Comparison of ENCODE assay signal across 26 mouse cellular contexts in genomic region chr6:99464449-99464848, GRCm38 (mm10). TPM values are rescaled to one million over a fixed set of nuclear protein-coding genes. Genes with fewer than 3 reads are reported as not detected.
DNase-seq lines count a peak whose midpoint lies in the region; ATAC-seq and TF ChIP-seq lines count a peak whose summit lies in the region.
"Had no signal": no experiment of that assay in that cellular context is flagged by ENCODE, and none has a peak within 500 bp of the region (broad histone marks: within the 10 kb centered on the region; RNA-seq: fewer than 3 reads in every experiment).

No protein-coding gene starts in this region.

- H3K27me3 ChIP-seq in forebrain, embryonic 12.5 days = no peaks in the 10 kb centered on the region
- H3K27me3 ChIP-seq in forebrain, embryonic 11.5 days (ENCODE audit: control insufficient read depth, insufficient read depth, low read length) = no peaks in the 10 kb centered on the region
- H3K27me3 ChIP-seq in thymus, adult 2 months (ENCODE audit: control insufficient read depth, insufficient read depth, low read length) = no peaks in the 10 kb centered on the region
- H3K27me3 ChIP-seq: embryonic facial prominence, embryonic 12.5 days; intestine, embryonic 15.5 days; limb, embryonic 15.5 days; liver, embryonic 13.5 days; megakaryocyte, embryonic 14.5 days; midbrain, embryonic 12.5 days; stomach, embryonic 15.5 days had no signal

- H3K27ac ChIP-seq in forebrain, embryonic 12.5 days = no peak overlapping the region
- H3K27ac ChIP-seq in forebrain, embryonic 11.5 days (ENCODE audit: low read depth, low read length) = no peak overlapping the region
- no peak overlapping the region for H3K27ac ChIP-seq in thymus, adult 2 months (ENCODE audit: control insufficient read depth, insufficient read depth, low read length)
- no peak overlapping the region for H3K27ac ChIP-seq in left cerebral cortex, adult 2 months
- H3K27ac ChIP-seq: embryonic facial prominence, embryonic 12.5 days; hindbrain, embryonic 10.5 days; hindbrain, postnatal 0 days; intestine, embryonic 15.5 days; limb, embryonic 15.5 days; liver, embryonic 13.5 days; midbrain, embryonic 12.5 days; stomach, embryonic 15.5 days had no signal

- H3K9me3 ChIP-seq in forebrain, embryonic 12.5 days = no peaks in the 10 kb centered on the region
- no peaks in the 10 kb centered on the region for H3K9me3 ChIP-seq in forebrain, embryonic 11.5 days (ENCODE audit: control insufficient read depth, low read length)
- H3K9me3 ChIP-seq: embryonic facial prominence, embryonic 12.5 days; hindbrain, embryonic 10.5 days; intestine, embryonic 15.5 days; limb, embryonic 15.5 days; liver, embryonic 13.5 days; megakaryocyte, embryonic 14.5 days; midbrain, embryonic 12.5 days; stomach, embryonic 15.5 days had no signal

- H3K9ac ChIP-seq in forebrain, embryonic 12.5 days = no peak overlapping the region
- H3K9ac ChIP-seq in forebrain, embryonic 11.5 days (ENCODE audit: low read length) = no peak overlapping the region
- H3K9ac ChIP-seq: embryonic facial prominence, embryonic 12.5 days; intestine, embryonic 15.5 days; limb, embryonic 15.5 days; liver, embryonic 13.5 days; midbrain, embryonic 12.5 days; stomach, embryonic 15.5 days had no signal

- ATAC-seq in forebrain, embryonic 12.5 days (ENCODE audit: low FRiP score) = 0 out of 2 replicates have a peak, but pooled peaks have one; percentile 27
- no peak for ATAC-seq in forebrain, embryonic 11.5 days (replicated peaks; ENCODE audit: low FRiP score)
- ATAC-seq: CD4-positive, CD25-positive, alpha-beta regulatory T cell, adult 4 months; hindbrain, postnatal 0 days; intestine, embryonic 15.5 days; lung, postnatal 0 days had no signal

- TF ChIP-seq CTCF in thymus, adult 2 months (IDR thresholded peaks at IDR 0.05; ENCODE audit: borderline replicate concordance, control insufficient read depth, extremely low read depth, insufficient read depth, low read length, poor library complexity) = no peak
- TF ChIP-seq CTCF in left cerebral cortex, adult 2 months (IDR thresholded peaks at IDR 0.05) = no peak

- WGBS in forebrain, embryonic 12.5 days = 74% methylated on average over 4 of the region's 4 CpGs
- WGBS in forebrain, embryonic 11.5 days = 88% methylated on average over 4 of the region's 4 CpGs
- 22% methylated on average over 4 of the region's 4 CpGs for WGBS in thymus, adult 2 months

- intact Hi-C loops in left cerebral cortex, adult 2 months (cut with DNase I) = no loop called here

- no peak overlapping the region for H3K4me2 ChIP-seq in forebrain, embryonic 12.5 days
- no peak overlapping the region for H3K4me2 ChIP-seq in forebrain, embryonic 11.5 days (ENCODE audit: low read depth, low read length, severe bottlenecking)
- H3K4me2 ChIP-seq: embryonic facial prominence, embryonic 12.5 days; intestine, embryonic 15.5 days; limb, embryonic 15.5 days; liver, embryonic 13.5 days; midbrain, embryonic 12.5 days; stomach, embryonic 15.5 days had no signal

- no peak for DNase-seq in forebrain, embryonic 11.5 days (ENCODE audit: low spot score)
- peak; percentile 35 for DNase-seq in layer of hippocampus, adult 9-11 months
- DNase-seq in layer of hippocampus, adult 9-10 months (ENCODE audit: low spot score) = no peak
- peak; percentile 23 for DNase-seq in thymus, postnatal 25 days
- no peak for DNase-seq in thymus, adult 2 months
- DNase-seq in left cerebral cortex, adult 2 months (ENCODE audit: extremely low spot score in 1 of 2, low spot score in 2 of 2) = no peak
- DNase-seq: adrenal gland, postnatal 14 days; heart, postnatal 14 days; kidney, adult 2 months; kidney, postnatal 36 days; liver, embryonic 13.5 days; lung, adult 18-20 months; lung, postnatal 4 days; right cerebral cortex, postnatal 25 days had no signal

- TF ChIP-seq POLR2A in thymus, adult 2 months (IDR thresholded peaks at IDR 0.05; ENCODE audit: control insufficient read depth, extremely low read depth, insufficient read depth, low read length, poor library complexity) = no peak

- no peak overlapping the region for H3K4me3 ChIP-seq in forebrain, embryonic 12.5 days (replicated peaks)
- no peak overlapping the region for H3K4me3 ChIP-seq in forebrain, embryonic 11.5 days (ENCODE audit: low read depth, low read length)
- no peak overlapping the region for H3K4me3 ChIP-seq in thymus, adult 2 months (ENCODE audit: control insufficient read depth, insufficient read depth, low read length)
- H3K4me3 ChIP-seq in left cerebral cortex, adult 2 months = no peak overlapping the region
- H3K4me3 ChIP-seq: embryonic facial prominence, embryonic 12.5 days; erythroblast, embryonic 14.5 days; hindbrain, embryonic 10.5 days; intestine, embryonic 15.5 days; limb, embryonic 15.5 days; liver, embryonic 13.5 days; megakaryocyte, embryonic 14.5 days; midbrain, embryonic 12.5 days; stomach, embryonic 15.5 days had no signal

- peaks cover 23% of the 10 kb centered on the region for H3K4me1 ChIP-seq in forebrain, embryonic 12.5 days
- H3K4me1 ChIP-seq in forebrain, embryonic 11.5 days (replicated peaks; ENCODE audit: control insufficient read depth, insufficient read depth, low read length) = 0 out of 2 replicates have a peak, but pooled peaks cover 5% of the 10 kb centered on the region
- peaks cover 20% of the 10 kb centered on the region for H3K4me1 ChIP-seq in thymus, adult 2 months (replicated peaks; ENCODE audit: control insufficient read depth, insufficient read depth, low read length)
- H3K4me1 ChIP-seq: megakaryocyte, embryonic 14.5 days had no signal

- no peaks in the 10 kb centered on the region for H3K36me3 ChIP-seq in forebrain, embryonic 12.5 days (replicated peaks)
- H3K36me3 ChIP-seq in forebrain, embryonic 11.5 days (ENCODE audit: control insufficient read depth, insufficient read depth, low read length) = no peaks in the 10 kb centered on the region
- H3K36me3 ChIP-seq in thymus, adult 2 months (ENCODE audit: control insufficient read depth, insufficient read depth, low read length) = no peaks in the 10 kb centered on the region
- H3K36me3 ChIP-seq: intestine, embryonic 15.5 days; limb, embryonic 15.5 days; liver, embryonic 13.5 days; midbrain, embryonic 12.5 days; stomach, embryonic 15.5 days had no signal

RNA-seq across cellular contexts. Expression of gene Foxp1, which starts 58.1 kb away (rescaled TPM):
- polyA plus RNA-seq in forebrain, embryonic 12.5 days (2016; fragmentation: Nextera tagmentation; extraction: Ambion mirVana) = 69.5 and 77.3 TPM in 2 replicates
- 91.1 and 91.5 TPM in 2 replicates for polyA plus RNA-seq in forebrain, embryonic 11.5 days (2014; fragmentation: Nextera tagmentation; extraction: Ambion mirVana)
- 129 and 172 TPM in 2 replicates for polyA plus RNA-seq in thymus, adult 2 months (2012; rRNA removed)
- total RNA-seq in left cerebral cortex, adult 2 months (2021) = 100 to 1,000 TPM; 133 to 139 TPM

Comparison
In these comparisons a context has a peak if more than half of its experiments do, and no peak if none do; other contexts are left out.
1. DNase-seq: peak in layer of hippocampus, adult 9-11 months (single experiment) and thymus, postnatal 25 days (single experiment); none in forebrain, embryonic 11.5 days (single experiment), layer of hippocampus, adult 9-10 months (single experiment), thymus, adult 2 months (single experiment) and left cerebral cortex, adult 2 months (0 of 2).